In genomic region chr11:117046636-117047035, GRCm38 (mm10) we compare ENCODE assay signal across 13 mouse cellular contexts.
DNase-seq lines count a peak whose midpoint lies in the region; ATAC-seq lines count a peak whose summit lies in the region.
"Had no signal": no experiment of that assay in that cellular context is flagged by ENCODE, and none has a peak within 500 bp of the region (broad histone marks: within the 10 kb centered on the region; RNA-seq: fewer than 3 reads in every experiment).

No protein-coding gene starts in this region.

- H3K4me1 ChIP-seq in forebrain, embryonic 10.5 days, result peaks cover 32% of the 10 kb centered on the region
- peaks cover 9% of the 10 kb centered on the region; the same call in 1 of the 2 replicates for H3K4me1 ChIP-seq in forebrain, embryonic 11.5 days (replicated peaks; ENCODE audit: control insufficient read depth, insufficient read depth, low read length)
- peaks cover 11% of the 10 kb centered on the region for H3K4me1 ChIP-seq in limb, embryonic 12.5 days (replicated peaks)
- peaks cover 15% of the 10 kb centered on the region for H3K4me1 ChIP-seq in limb, embryonic 10.5 days
- H3K4me1 ChIP-seq in forebrain, embryonic 12.5 days, result peaks cover 22% of the 10 kb centered on the region
- peaks cover 23% of the 10 kb centered on the region for H3K4me1 ChIP-seq in midbrain, embryonic 15.5 days

- peaks cover 16% of the 10 kb centered on the region for H3K27me3 ChIP-seq in forebrain, embryonic 10.5 days (ENCODE audit: poor library complexity, severe bottlenecking)
- no peaks in the 10 kb centered on the region for H3K27me3 ChIP-seq in forebrain, embryonic 11.5 days (ENCODE audit: control insufficient read depth, insufficient read depth, low read length)
- peaks cover 26% of the 10 kb centered on the region for H3K27me3 ChIP-seq in limb, embryonic 12.5 days
- peaks cover 18% of the 10 kb centered on the region for H3K27me3 ChIP-seq in limb, embryonic 10.5 days (ENCODE audit: low read depth, poor library complexity, severe bottlenecking)
- peaks cover 12% of the 10 kb centered on the region; the same call in 1 of the 2 replicates for H3K27me3 ChIP-seq in forebrain, embryonic 12.5 days
- H3K27me3 ChIP-seq in midbrain, embryonic 15.5 days (replicated peaks), result no peaks in the 10 kb centered on the region

- no peak overlapping the region for H3K4me3 ChIP-seq in forebrain, embryonic 10.5 days
- H3K4me3 ChIP-seq in forebrain, embryonic 11.5 days (ENCODE audit: low read depth, low read length), result no peak overlapping the region
- H3K4me3 ChIP-seq in limb, embryonic 12.5 days (replicated peaks), result no peak overlapping the region
- no peak overlapping the region for H3K4me3 ChIP-seq in limb, embryonic 10.5 days
- no peak overlapping the region for H3K4me3 ChIP-seq in forebrain, embryonic 12.5 days (replicated peaks)
- no peak overlapping the region for H3K4me3 ChIP-seq in midbrain, embryonic 15.5 days

- H3K27ac ChIP-seq in forebrain, embryonic 10.5 days, result peak overlapping the region; percentile 77; the same call in 1 of the 2 replicates
- H3K27ac ChIP-seq in forebrain, embryonic 11.5 days (ENCODE audit: low read depth, low read length), result no peak overlapping the region
- H3K27ac ChIP-seq in limb, embryonic 12.5 days, result 0 out of 2 replicates have a peak overlapping the region, but pooled peaks have one; percentile 12
- no peak overlapping the region for H3K27ac ChIP-seq in limb, embryonic 10.5 days
- H3K27ac ChIP-seq in forebrain, embryonic 12.5 days, result peak overlapping the region; percentile 91
- H3K27ac ChIP-seq in midbrain, embryonic 15.5 days, result peak overlapping the region; percentile 72

- 93% methylated on average over 5 of the region's 5 CpGs for WGBS in forebrain, embryonic 10.5 days
- 91% methylated on average over 5 of the region's 5 CpGs for WGBS in forebrain, embryonic 11.5 days
- WGBS in limb, embryonic 12.5 days, result 92% methylated on average over 5 of the region's 5 CpGs
- WGBS in limb, embryonic 10.5 days, result 88% methylated on average over 5 of the region's 5 CpGs
- 93% methylated on average over 5 of the region's 5 CpGs for WGBS in forebrain, embryonic 12.5 days
- 84% methylated on average over 5 of the region's 5 CpGs for WGBS in midbrain, embryonic 15.5 days

- DNase-seq in forebrain, embryonic 10.5 days (ENCODE audit: extremely low spot score, low spot score), result no peak
- no peak for DNase-seq in forebrain, embryonic 11.5 days (ENCODE audit: low spot score)
- no peak for DNase-seq in limb, embryonic 10.5 days (ENCODE audit: low spot score)
- no peak for DNase-seq in T-cell, adult 2 months (ENCODE audit: low spot score)
- DNase-seq: adrenal gland, postnatal 10 days; cerebellum, postnatal 14 days; kidney, postnatal 14 days; left cerebral cortex, postnatal 4 days had no signal

- H3K4me2 ChIP-seq in forebrain, embryonic 11.5 days (ENCODE audit: low read depth, low read length, severe bottlenecking), result no peak overlapping the region
- H3K4me2 ChIP-seq in limb, embryonic 12.5 days, result no peak overlapping the region
- H3K4me2 ChIP-seq in forebrain, embryonic 12.5 days, result no peak overlapping the region
- no peak overlapping the region for H3K4me2 ChIP-seq in midbrain, embryonic 15.5 days

- no peak overlapping the region for H3K9ac ChIP-seq in forebrain, embryonic 11.5 days (ENCODE audit: low read length)
- H3K9ac ChIP-seq in limb, embryonic 12.5 days (replicated peaks), result no peak overlapping the region
- H3K9ac ChIP-seq in forebrain, embryonic 12.5 days, result no peak overlapping the region
- no peak overlapping the region for H3K9ac ChIP-seq in midbrain, embryonic 15.5 days

- no peak for ATAC-seq in forebrain, embryonic 11.5 days (replicated peaks; ENCODE audit: low FRiP score)
- ATAC-seq in limb, embryonic 12.5 days (ENCODE audit: insufficient number of reproducible peaks, insufficient read depth, low FRiP score, low TSS enrichment, low read depth), result no peak
- no peak for ATAC-seq in forebrain, embryonic 12.5 days (ENCODE audit: low FRiP score)
- no peak for ATAC-seq in midbrain, embryonic 15.5 days (replicated peaks)
- no peak for ATAC-seq in granulocyte monocyte progenitor cell, adult 5-6 weeks (replicated peaks; ENCODE audit: poor library complexity, severe bottlenecking)
- ATAC-seq: intestine, embryonic 16.5 days had no signal

- peaks cover 5% of the 10 kb centered on the region; the same call in 1 of the 2 replicates for H3K9me3 ChIP-seq in forebrain, embryonic 10.5 days
- H3K9me3 ChIP-seq in forebrain, embryonic 11.5 days (ENCODE audit: control insufficient read depth, low read length), result peaks cover 3% of the 10 kb centered on the region; the same call in 1 of the 2 replicates
- H3K9me3 ChIP-seq in limb, embryonic 12.5 days, result peaks cover 14% of the 10 kb centered on the region; the same call in 1 of the 2 replicates
- 0 out of 2 replicates have a peak, but pooled peaks cover 3% of the 10 kb centered on the region for H3K9me3 ChIP-seq in limb, embryonic 10.5 days (replicated peaks)
- 0 out of 2 replicates have a peak, but pooled peaks cover 4% of the 10 kb centered on the region for H3K9me3 ChIP-seq in forebrain, embryonic 12.5 days
- no peaks in the 10 kb centered on the region for H3K9me3 ChIP-seq in midbrain, embryonic 15.5 days

- no peaks in the 10 kb centered on the region for H3K36me3 ChIP-seq in forebrain, embryonic 10.5 days (replicated peaks)
- no peaks in the 10 kb centered on the region for H3K36me3 ChIP-seq in forebrain, embryonic 11.5 days (ENCODE audit: control insufficient read depth, insufficient read depth, low read length)
- H3K36me3 ChIP-seq in limb, embryonic 12.5 days, result no peaks in the 10 kb centered on the region
- no peaks in the 10 kb centered on the region for H3K36me3 ChIP-seq in limb, embryonic 10.5 days
- no peaks in the 10 kb centered on the region for H3K36me3 ChIP-seq in forebrain, embryonic 12.5 days (replicated peaks)
- H3K36me3 ChIP-seq in midbrain, embryonic 15.5 days (replicated peaks), result no peaks in the 10 kb centered on the region

Comparison
In these comparisons a context has a peak if more than half of its experiments do, and no peak if none do; other contexts are left out.
1. H3K27ac ChIP-seq: peak in forebrain, embryonic 10.5 days (single experiment), limb, embryonic 12.5 days (single experiment), forebrain, embryonic 12.5 days (single experiment) and midbrain, embryonic 15.5 days (single experiment); none in forebrain, embryonic 11.5 days (single experiment) and limb, embryonic 10.5 days (single experiment).